ENCODE assay signal across 31 mouse cellular contexts in the genomic region with DNA sequence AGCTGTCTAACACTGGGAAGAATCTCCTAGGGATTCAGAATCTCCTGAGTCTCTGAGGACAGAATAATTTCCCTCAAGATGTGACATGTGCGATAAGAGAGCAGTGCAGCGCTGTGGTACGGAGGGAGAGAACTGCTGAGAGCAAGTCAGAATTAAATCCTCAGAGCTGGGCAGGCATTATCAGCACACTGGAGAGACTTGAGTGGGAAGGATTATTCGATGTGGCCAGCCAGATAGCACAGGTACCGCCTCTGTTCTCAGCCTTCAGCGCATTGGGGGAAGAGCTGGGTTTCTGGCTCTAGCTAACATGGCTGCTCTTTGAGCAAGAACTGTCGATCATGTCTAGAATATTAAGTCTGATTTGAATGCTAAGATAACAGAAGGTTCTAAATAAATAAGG. TPM values are rescaled to one million over a fixed set of nuclear protein-coding genes. Genes with fewer than 3 reads are reported as not detected.
A peak's percentile ranks its signal among the peaks of the same experiment; 100 is the strongest.
DNase-seq lines count a peak whose midpoint lies in the region; ATAC-seq and TF ChIP-seq lines count a peak whose summit lies in the region.
"Had no signal": no experiment of that assay in that cellular context is flagged by ENCODE, and none has a peak within 500 bp of the region (broad histone marks: within the 10 kb centered on the region; RNA-seq: fewer than 3 reads in every experiment).

No protein-coding gene starts in this region.

- H3K27me3 ChIP-seq in midbrain, embryonic 12.5 days: no peaks in the 10 kb centered on the region
- H3K27me3 ChIP-seq in midbrain, embryonic 11.5 days (ENCODE audit: control insufficient read depth, insufficient read depth, low read length): no peaks in the 10 kb centered on the region
- no peaks in the 10 kb centered on the region for H3K27me3 ChIP-seq in liver, postnatal 0 days (ENCODE audit: insufficient read depth, low read length)
- H3K27me3 ChIP-seq in midbrain, postnatal 0 days (ENCODE audit: insufficient read depth, low read length): no peaks in the 10 kb centered on the region
- no peaks in the 10 kb centered on the region for H3K27me3 ChIP-seq in neural tube, embryonic 15.5 days (replicated peaks)
- H3K27me3 ChIP-seq: CH12.LX; embryonic facial prominence, embryonic 15.5 days; heart, embryonic 12.5 days; neural tube, embryonic 12.5 days had no signal

- peaks cover 94% of the 10 kb centered on the region for H3K36me3 ChIP-seq in midbrain, embryonic 12.5 days
- H3K36me3 ChIP-seq in midbrain, embryonic 11.5 days (ENCODE audit: control insufficient read depth, insufficient read depth, low read length): peaks cover 24% of the 10 kb centered on the region
- peaks cover 82% of the 10 kb centered on the region for H3K36me3 ChIP-seq in liver, postnatal 0 days (replicated peaks; ENCODE audit: insufficient read depth, low read length)
- peaks cover 71% of the 10 kb centered on the region for H3K36me3 ChIP-seq in midbrain, postnatal 0 days (ENCODE audit: insufficient read depth, low read length)
- H3K36me3 ChIP-seq in neural tube, embryonic 15.5 days: peaks cover 85% of the 10 kb centered on the region

- WGBS in midbrain, embryonic 12.5 days: 88% methylated on average over 7 of the region's 7 CpGs
- WGBS in midbrain, embryonic 11.5 days: 94% methylated on average over 7 of the region's 7 CpGs
- 63% methylated on average over 7 of the region's 7 CpGs for WGBS in liver, postnatal 0 days (ENCODE audit: insufficient replicate concordance)
- 68% methylated on average over 7 of the region's 7 CpGs for WGBS in midbrain, postnatal 0 days
- WGBS in neural tube, embryonic 15.5 days: 93% methylated on average over 7 of the region's 7 CpGs

- no peak overlapping the region for H3K4me2 ChIP-seq in midbrain, embryonic 12.5 days (replicated peaks)
- no peak overlapping the region for H3K4me2 ChIP-seq in midbrain, embryonic 11.5 days
- no peak overlapping the region for H3K4me2 ChIP-seq in liver, postnatal 0 days (ENCODE audit: low read depth, low read length)
- no peak overlapping the region for H3K4me2 ChIP-seq in midbrain, postnatal 0 days (ENCODE audit: low read depth, low read length, poor library complexity, severe bottlenecking)
- no peak overlapping the region for H3K4me2 ChIP-seq in neural tube, embryonic 15.5 days
- H3K4me2 ChIP-seq: embryonic facial prominence, embryonic 15.5 days; heart, embryonic 12.5 days; neural tube, embryonic 12.5 days had no signal

- no peak for TF ChIP-seq CTCF in liver, postnatal 0 days (IDR thresholded peaks at IDR 0.05; ENCODE audit: low read depth)
- TF ChIP-seq CTCF in midbrain, postnatal 0 days (IDR thresholded peaks at IDR 0.05): no peak

- peak overlapping the region; percentile 46 for H3K27ac ChIP-seq in midbrain, embryonic 12.5 days (replicated peaks)
- H3K27ac ChIP-seq in midbrain, embryonic 11.5 days (ENCODE audit: low read depth, low read length): no peak overlapping the region
- no peak overlapping the region for H3K27ac ChIP-seq in liver, postnatal 0 days (ENCODE audit: low read depth)
- peak overlapping the region; percentile 59 for H3K27ac ChIP-seq in midbrain, postnatal 0 days (ENCODE audit: low read depth, low read length)
- no peak overlapping the region for H3K27ac ChIP-seq in neural tube, embryonic 15.5 days (replicated peaks)
- H3K27ac ChIP-seq: embryonic facial prominence, embryonic 15.5 days; hindbrain, embryonic 10.5 days; limb, embryonic 10.5 days; neural tube, embryonic 12.5 days; stomach, postnatal 0 days had no signal

- TF ChIP-seq EP300 in liver, postnatal 0 days (IDR thresholded peaks at IDR 0.05; ENCODE audit: low read depth): 0 out of 2 replicates have a peak, but pooled peaks have one; percentile 24

- no peak overlapping the region for H3K4me3 ChIP-seq in midbrain, embryonic 12.5 days
- no peak overlapping the region for H3K4me3 ChIP-seq in midbrain, embryonic 11.5 days (ENCODE audit: low read depth, low read length)
- H3K4me3 ChIP-seq in liver, postnatal 0 days (ENCODE audit: low read depth, low read length): no peak overlapping the region
- H3K4me3 ChIP-seq in midbrain, postnatal 0 days (ENCODE audit: low read depth, low read length): no peak overlapping the region
- H3K4me3 ChIP-seq in neural tube, embryonic 15.5 days (replicated peaks): no peak overlapping the region
- H3K4me3 ChIP-seq: embryonic facial prominence, embryonic 15.5 days; heart, embryonic 12.5 days; hindbrain, embryonic 10.5 days; limb, embryonic 10.5 days; neural tube, embryonic 12.5 days had no signal

- no peak overlapping the region for H3K9ac ChIP-seq in midbrain, embryonic 12.5 days (replicated peaks)
- no peak overlapping the region for H3K9ac ChIP-seq in midbrain, embryonic 11.5 days (ENCODE audit: low read length)
- no peak overlapping the region for H3K9ac ChIP-seq in liver, postnatal 0 days (replicated peaks)
- H3K9ac ChIP-seq in midbrain, postnatal 0 days (replicated peaks; ENCODE audit: low read length, poor library complexity, severe bottlenecking): no peak overlapping the region
- no peak overlapping the region for H3K9ac ChIP-seq in neural tube, embryonic 15.5 days (replicated peaks)
- H3K9ac ChIP-seq: embryonic facial prominence, embryonic 15.5 days; heart, embryonic 12.5 days; neural tube, embryonic 12.5 days had no signal

- H3K4me1 ChIP-seq in midbrain, embryonic 12.5 days: peaks cover 14% of the 10 kb centered on the region
- peaks cover 4% of the 10 kb centered on the region for H3K4me1 ChIP-seq in midbrain, embryonic 11.5 days (ENCODE audit: control insufficient read depth, insufficient read depth, low read length)
- H3K4me1 ChIP-seq in liver, postnatal 0 days (ENCODE audit: insufficient read depth): no peaks in the 10 kb centered on the region
- H3K4me1 ChIP-seq in midbrain, postnatal 0 days (ENCODE audit: insufficient read depth, low read length): no peaks in the 10 kb centered on the region
- H3K4me1 ChIP-seq in neural tube, embryonic 15.5 days: no peaks in the 10 kb centered on the region
- H3K4me1 ChIP-seq: embryonic facial prominence, embryonic 15.5 days; hindbrain, embryonic 10.5 days; limb, embryonic 10.5 days; neural tube, embryonic 12.5 days had no signal

- no peak for DNase-seq in midbrain, embryonic 11.5 days (ENCODE audit: low spot score, missing footprints)
- DNase-seq in liver, postnatal 0 days: no peak
- no peak for DNase-seq in midbrain, postnatal 0 days (ENCODE audit: low spot score)
- no peak for DNase-seq in left cerebral cortex, adult 18-20 months (ENCODE audit: low spot score in 2 of 2)
- DNase-seq: adrenal gland, adult 2 months; B cell, adult 2 months; cerebellum, adult 2 months; cerebellum, postnatal 25 days; gastrocnemius, postnatal 25 days; heart, adult 18-20 months; heart, postnatal 10 days; kidney, postnatal 25 days; right cerebral cortex, adult 18-20 months; thymus, adult 2 months; thymus, postnatal 4 days had no signal

- ATAC-seq in midbrain, embryonic 12.5 days (ENCODE audit: low FRiP score, low read depth): no peak
- ATAC-seq in midbrain, embryonic 11.5 days (ENCODE audit: low FRiP score): no peak
- peak; percentile 35 for ATAC-seq in common myeloid progenitor, adult 5-6 weeks (replicated peaks; ENCODE audit: low read depth, poor library complexity, severe bottlenecking)
- no peak; the same call in 1 of the 2 replicates for ATAC-seq in liver, postnatal 0 days
- no peak for ATAC-seq in midbrain, postnatal 0 days (ENCODE audit: low FRiP score)
- no peak for ATAC-seq in neural tube, embryonic 15.5 days (ENCODE audit: low FRiP score)
- ATAC-seq: forebrain, embryonic 14.5 days; intestine, postnatal 0 days; lung, postnatal 0 days had no signal

- H3K9me3 ChIP-seq in midbrain, embryonic 12.5 days: no peaks in the 10 kb centered on the region
- no peaks in the 10 kb centered on the region for H3K9me3 ChIP-seq in midbrain, embryonic 11.5 days (ENCODE audit: control insufficient read depth, low read length)
- no peaks in the 10 kb centered on the region for H3K9me3 ChIP-seq in liver, postnatal 0 days (ENCODE audit: low read length)
- no peaks in the 10 kb centered on the region for H3K9me3 ChIP-seq in midbrain, postnatal 0 days (ENCODE audit: low read length)
- no peaks in the 10 kb centered on the region for H3K9me3 ChIP-seq in neural tube, embryonic 15.5 days (replicated peaks)
- H3K9me3 ChIP-seq: embryonic facial prominence, embryonic 15.5 days; G1E; heart, embryonic 12.5 days; hindbrain, embryonic 10.5 days; limb, embryonic 10.5 days; neural tube, embryonic 12.5 days had no signal

RNA-seq across cellular contexts. Expression of gene Slc38a8, which starts 10.2 kb away (rescaled TPM):
- polyA plus RNA-seq in midbrain, embryonic 12.5 days (2016; fragmentation: Nextera tagmentation; extraction: Ambion mirVana): 0.15 and 0.21 TPM in 2 replicates
- not detected in 2 replicates for polyA plus RNA-seq in midbrain, embryonic 11.5 days (2014; fragmentation: Nextera tagmentation; extraction: Ambion mirVana)
- total RNA-seq in common myeloid progenitor, adult 5-6 weeks (2017): not detected in 2 replicates
- polyA plus RNA-seq in liver, postnatal 0 days (2015; fragmentation: Nextera tagmentation; extraction: Ambion mirVana): not detected in 2 replicates
- total RNA-seq in midbrain, postnatal 0 days (2014; rRNA removed): 0.16 and 0.19 TPM in 2 replicates
- 0.09 and 0.12 TPM in 2 replicates for polyA plus RNA-seq in midbrain, postnatal 0 days (2015; fragmentation: Nextera tagmentation; extraction: Ambion mirVana)
- under 1 TPM; 0.26 to 0.93 TPM for total RNA-seq in left cerebral cortex, adult 18-20 months (2021)
- polyA plus RNA-seq in neural tube, embryonic 15.5 days (2015; fragmentation: Nextera tagmentation; extraction: Ambion mirVana): not detected in 2 replicates
- total RNA-seq: adrenal gland, adult 2 months; gastrocnemius, postnatal 25 days; heart, adult 18-20 months; heart, postnatal 10 days; liver, adult 2 months had no signal
- polyA plus RNA-seq: forebrain, embryonic 14.5 days; G1E; heart, embryonic 12.5 days; hindbrain, embryonic 10.5 days; kidney, embryonic 14.5 days; liver, adult 2 months; lung, postnatal 0 days; neural tube, embryonic 12.5 days; stomach, postnatal 0 days had no signal

RNA-seq across cellular contexts. Expression of gene Mbtps1, which starts 46.8 kb away (rescaled TPM):
- 96.7 and 110 TPM in 2 replicates for polyA plus RNA-seq in midbrain, embryonic 12.5 days (2016; fragmentation: Nextera tagmentation; extraction: Ambion mirVana)
- polyA plus RNA-seq in midbrain, embryonic 11.5 days (2014; fragmentation: Nextera tagmentation; extraction: Ambion mirVana): 83.3 and 84.6 TPM in 2 replicates
- total RNA-seq in common myeloid progenitor, adult 5-6 weeks (2017): 43.7 and 50.4 TPM in 2 replicates
- 17.3 and 20.1 TPM in 2 replicates for polyA plus RNA-seq in liver, postnatal 0 days (2015; fragmentation: Nextera tagmentation; extraction: Ambion mirVana)
- 68.8 and 72.7 TPM in 2 replicates for total RNA-seq in midbrain, postnatal 0 days (2014; rRNA removed)
- polyA plus RNA-seq in midbrain, postnatal 0 days (2015; fragmentation: Nextera tagmentation; extraction: Ambion mirVana): 45.5 and 46.0 TPM in 2 replicates
- total RNA-seq in left cerebral cortex, adult 18-20 months (2021): 10 to 100 TPM; 61.9 to 65.5 TPM
- 48.5 and 62.4 TPM in 2 replicates for polyA plus RNA-seq in neural tube, embryonic 15.5 days (2015; fragmentation: Nextera tagmentation; extraction: Ambion mirVana)

Comparison
In these comparisons a context has a peak if more than half of its experiments do, and no peak if none do; other contexts are left out.
1. H3K27ac ChIP-seq: peak in midbrain, embryonic 12.5 days (single experiment) and midbrain, postnatal 0 days (single experiment); none in midbrain, embryonic 11.5 days (single experiment), liver, postnatal 0 days (single experiment) and neural tube, embryonic 15.5 days (single experiment).